Mouse (Mus musculus): ENCODE data around the gene Dynlt1a.
"Not testable (repeated sequence)": the region's sequence is repeated elsewhere in the genome, so short reads cannot be mapped to it uniquely, and the experiment has no call there.

The Dynlt1a gene

DNA sequence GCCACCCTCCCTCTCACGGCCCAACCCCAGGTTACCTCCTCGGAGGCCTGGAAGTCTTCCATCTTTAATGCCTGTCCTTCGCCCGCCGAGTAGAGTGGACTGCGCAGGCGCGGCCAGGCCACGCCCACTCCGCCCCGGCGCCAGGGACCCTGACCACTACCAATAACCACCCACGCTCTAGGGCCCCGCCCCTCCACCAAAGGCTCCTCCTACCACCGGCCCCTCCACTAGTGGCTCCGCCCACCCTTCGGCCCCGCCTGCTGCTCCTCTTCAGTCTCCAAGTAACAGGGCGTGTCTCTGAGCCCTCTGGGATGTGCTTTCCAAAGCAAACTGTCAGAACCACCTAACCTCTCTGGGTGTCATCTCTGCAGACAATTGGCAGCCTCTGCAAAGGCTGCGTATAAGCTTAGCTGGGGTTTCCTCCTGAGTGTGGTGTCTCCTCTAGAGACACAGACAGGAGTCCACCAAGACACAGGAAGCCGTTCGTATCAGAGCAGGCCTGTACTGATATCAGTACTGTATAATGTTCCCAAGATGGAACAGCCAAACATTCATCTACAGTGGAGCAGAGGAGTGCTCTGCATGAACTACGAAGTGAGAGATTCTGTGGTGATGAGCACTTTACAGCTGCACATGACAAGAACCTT, at the start of gene Dynlt1a:
TSS of gene Dynlt1a (minus strand) at position 162 of the 647 bp plus-strand sequence.
- peak; percentile 90 for DNase-seq (ENCODE audit: low read depth, low spot score)

DNA sequence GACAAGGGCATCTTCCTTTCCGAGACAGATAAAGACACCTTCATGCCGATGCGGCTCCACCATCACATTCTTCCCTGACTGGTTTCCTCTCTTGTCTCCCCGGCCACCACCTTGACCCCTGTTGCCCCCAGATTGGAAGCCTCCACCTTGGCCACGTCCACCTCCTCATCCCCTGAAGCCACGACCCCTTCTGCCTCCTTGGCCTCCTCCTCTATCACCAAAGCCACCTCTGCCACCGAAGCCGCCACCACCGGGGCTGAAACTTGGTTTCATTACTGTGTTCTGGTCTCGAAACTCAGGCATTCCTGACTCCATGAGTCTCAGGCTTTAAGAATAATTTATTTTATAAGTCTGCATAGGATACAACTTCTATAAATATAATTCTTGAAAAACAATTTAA, 38.0 kb upstream of the Dynlt1a start:
- not testable (repeated sequence) for DNase-seq (ENCODE audit: low read depth, low spot score)

DNA sequence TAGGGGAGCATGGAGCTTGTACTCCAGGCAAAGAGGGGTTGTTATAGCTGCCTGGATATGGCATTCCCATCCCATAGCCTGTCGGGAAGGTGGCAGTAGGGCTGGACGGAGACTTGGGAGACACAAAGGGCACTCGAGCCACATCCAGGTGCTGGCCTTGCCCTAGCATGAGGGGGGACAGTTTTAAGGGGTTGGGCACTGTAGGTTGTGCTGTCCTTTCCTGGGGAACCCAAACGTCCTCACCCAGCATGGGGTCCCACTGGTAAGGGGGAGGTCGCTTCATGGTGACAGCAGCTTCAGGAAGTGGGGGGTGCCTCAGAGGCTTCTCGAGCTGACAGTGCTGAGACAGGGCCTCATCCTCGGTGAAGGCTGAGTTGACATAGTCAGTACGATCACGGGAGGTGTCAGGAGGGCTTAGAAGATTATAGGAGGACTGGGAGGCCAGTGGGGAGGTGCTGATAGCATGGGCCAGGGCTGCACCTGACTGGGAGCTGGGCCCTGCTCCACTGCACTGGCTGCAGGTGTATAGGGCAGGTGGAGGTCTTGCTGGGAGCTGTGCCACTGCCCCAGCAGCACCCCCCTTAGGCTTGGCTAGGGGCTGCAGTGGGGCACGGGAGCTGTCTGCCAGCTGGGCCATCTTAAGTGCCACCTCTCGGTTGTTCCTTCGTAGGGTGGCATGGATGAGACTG, 25.4 kb upstream of the Dynlt1a start:
- DNase-seq (ENCODE audit: low read depth, low spot score), result not testable (repeated sequence)

DNA sequence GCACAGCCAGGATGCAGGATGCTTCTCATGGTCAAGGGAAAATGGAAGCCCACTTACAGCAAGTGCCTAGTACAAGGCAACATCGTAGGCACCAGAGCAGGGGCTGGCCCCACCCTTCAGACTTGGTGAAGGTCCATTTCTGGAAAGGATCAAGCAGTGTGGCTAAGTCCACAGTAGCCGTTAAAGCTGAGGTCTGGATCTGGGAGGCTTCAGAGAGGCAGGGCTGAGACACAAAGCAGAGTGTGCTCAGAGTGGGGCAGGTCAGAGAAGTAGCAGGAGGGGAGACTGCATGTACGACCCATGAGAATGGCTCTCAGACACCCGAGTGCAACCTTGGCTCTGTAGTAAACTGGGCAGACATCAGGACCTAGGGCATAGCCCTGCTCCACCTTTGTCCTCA, 11.7 kb upstream of the Dynlt1a start:
- DNase-seq (ENCODE audit: low read depth, low spot score), result not testable (repeated sequence)

DNA sequence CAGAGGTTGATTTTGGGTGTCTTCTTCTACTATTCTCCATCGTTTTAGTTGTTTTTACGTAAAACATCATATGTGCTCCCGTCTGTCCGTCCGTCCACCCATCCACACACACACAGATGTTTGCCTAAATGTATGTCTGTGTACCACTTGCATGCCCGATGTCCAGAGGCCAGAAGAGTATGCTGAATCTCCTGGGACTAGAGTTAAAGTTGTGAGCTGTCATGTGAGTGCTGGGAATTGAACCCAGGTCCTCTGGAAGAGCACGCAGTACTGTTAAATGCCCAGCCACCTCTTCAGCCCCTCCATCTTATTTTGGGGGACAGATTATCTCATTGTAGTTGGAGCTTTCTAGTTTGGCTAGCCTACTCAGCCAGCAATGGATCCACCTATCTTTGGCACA, 10.3 kb upstream of the Dynlt1a start:
- not testable (repeated sequence) for DNase-seq (ENCODE audit: low read depth, low spot score)

DNA sequence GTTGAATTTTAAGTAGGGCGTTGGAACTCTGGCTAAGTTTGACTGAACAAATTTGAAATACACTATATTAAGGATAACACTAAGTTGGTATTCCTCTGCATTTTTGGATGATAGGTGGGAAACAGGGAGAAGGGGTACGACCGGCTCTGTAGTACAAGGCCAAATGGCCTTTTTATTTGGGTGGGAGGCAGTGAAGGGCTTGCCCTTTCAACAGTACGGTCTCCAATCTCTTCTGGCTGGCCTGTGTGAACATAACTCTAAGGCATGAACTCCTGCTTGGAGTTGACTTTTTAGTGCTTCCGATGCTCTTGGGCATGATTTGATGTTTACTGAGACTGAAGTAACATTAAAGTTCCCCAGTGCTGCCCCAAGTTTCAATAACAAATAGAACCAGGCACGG, 8.2 kb upstream of the Dynlt1a start:
- DNase-seq (ENCODE audit: low read depth, low spot score), result not testable (repeated sequence)

DNA sequence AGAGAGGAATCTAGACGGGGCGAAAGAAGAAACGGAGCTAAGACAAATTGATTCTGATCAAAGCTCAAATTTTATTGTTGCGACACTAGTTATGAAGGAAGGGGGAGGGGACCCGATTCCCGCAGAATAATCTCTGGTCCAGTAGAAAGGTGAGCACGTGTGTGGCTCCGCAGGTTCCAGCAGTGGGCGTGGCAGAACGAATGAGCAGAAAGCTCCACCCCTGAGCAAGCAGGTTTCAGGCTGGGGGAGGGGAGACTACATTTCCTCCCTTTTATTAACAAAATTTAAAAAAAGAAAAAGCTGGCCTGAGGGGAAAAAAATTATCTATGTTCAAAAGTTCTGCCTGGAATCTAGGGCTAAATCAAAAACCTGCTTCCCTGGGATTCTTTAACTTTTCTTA, 7.7 kb upstream of the Dynlt1a start:
- not testable (repeated sequence) for DNase-seq (ENCODE audit: low read depth, low spot score)

DNA sequence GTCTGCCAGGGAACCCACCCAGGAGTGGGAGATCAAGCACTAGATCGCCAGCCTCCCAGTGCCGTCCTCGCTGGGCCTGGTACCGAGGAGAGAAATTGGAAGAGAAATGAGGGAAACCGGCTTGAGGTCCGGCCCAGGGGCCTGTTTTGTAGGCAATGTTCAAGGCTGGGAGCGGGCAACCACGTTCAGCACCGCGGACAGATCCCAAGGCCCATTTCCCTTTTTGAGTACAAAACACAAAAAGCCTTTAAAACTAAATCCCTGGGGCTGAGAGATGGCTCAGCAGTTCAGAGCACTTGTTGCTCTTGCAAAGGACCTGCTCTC, 4.4 kb upstream of the Dynlt1a start:
- not testable (repeated sequence) for DNase-seq (ENCODE audit: low read depth, low spot score)

DNA sequence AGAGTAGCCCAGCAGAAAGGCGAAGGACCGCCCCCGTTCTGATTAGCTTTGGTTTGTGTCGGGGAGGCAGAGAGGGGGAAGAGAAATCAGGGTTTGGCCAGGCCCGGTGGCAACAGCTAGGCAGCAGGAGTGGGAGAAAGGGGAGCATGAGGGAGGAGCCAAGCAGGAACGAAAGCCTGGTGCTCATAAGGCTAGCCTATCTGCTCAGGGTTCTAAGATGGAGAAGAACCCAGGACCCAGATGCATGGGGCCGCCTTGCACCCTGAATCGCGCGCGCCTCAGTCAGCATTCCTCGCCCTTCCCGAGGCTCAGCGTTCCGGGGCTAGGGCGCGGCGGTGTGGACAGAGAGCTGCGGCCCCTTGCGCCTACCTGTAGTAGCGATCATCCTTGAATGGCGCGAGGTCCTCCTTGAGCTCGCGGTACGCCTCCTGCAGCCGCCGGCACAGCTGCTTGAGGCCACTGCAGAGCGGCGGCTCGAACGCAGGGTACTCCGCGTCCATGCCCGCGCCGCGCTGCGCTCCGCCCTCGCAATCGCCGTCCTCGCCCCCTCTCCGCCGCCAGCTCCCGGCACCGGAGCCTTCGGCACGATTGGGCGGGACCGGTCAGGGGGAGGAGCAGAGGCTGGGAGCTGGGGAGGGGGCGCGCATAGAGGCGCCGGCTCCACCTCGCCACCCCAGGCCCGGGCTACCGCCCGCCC, 3.9 kb upstream of the Dynlt1a start:
- not testable (repeated sequence) for DNase-seq (ENCODE audit: low read depth, low spot score)

DNA sequence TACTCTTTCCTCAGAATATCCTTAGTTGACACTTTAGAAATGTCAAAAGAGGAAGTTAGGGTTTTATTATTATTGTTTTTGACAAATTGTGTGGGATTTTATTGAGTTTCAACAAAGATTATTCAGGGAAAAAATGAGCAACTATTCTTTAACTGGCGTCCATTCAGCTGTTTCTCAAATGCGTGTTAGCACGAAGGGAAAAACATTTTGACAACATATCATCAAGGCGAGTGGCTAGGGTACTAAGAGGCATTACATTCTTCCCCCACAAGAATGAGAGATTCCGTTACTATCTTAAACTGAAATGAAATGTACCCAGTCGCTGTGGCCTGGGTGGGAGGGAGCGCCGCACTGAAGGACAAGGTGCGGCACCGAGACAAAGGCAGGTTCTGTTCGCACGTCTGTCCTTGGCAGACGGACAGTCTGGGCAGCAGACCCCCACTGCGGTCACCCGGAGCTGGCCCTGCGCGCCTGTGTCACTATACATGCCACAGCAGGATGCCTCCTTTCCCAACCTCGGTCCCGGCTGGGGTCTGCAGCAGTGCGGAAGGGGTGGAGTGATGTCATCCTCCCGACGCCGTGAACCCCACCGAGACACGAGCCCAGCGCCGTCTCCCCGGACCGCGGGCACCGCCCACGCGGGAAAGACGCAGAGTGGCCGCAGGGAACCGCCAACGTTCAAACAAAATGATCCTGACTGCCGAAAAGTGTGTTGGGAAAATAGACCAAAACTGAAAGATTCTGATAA, 747 bp downstream of the Dynlt1a start:
- peak; percentile 33 for DNase-seq (ENCODE audit: low read depth, low spot score)

DNA sequence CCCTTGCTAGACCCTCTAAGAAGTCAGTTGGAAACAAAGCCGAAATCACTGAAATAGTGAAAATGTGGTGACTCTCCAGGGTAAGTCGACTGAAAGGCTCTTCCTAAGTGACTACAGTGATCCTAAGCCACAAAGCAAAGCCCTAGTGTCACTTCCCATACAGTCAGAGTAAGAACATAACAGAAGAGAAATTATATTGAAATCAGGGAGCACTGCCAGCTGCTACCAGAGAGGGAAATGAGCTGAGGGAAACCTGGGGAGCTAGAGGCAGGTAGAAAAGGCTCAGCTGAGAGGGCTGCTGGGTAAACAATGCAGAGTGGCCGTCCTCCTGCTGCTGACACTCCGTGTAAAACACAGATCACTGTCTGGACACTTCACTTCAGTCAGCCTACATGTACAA, 1.6 kb downstream of the Dynlt1a start:
- DNase-seq (ENCODE audit: low read depth, low spot score), result not testable (repeated sequence)

DNA sequence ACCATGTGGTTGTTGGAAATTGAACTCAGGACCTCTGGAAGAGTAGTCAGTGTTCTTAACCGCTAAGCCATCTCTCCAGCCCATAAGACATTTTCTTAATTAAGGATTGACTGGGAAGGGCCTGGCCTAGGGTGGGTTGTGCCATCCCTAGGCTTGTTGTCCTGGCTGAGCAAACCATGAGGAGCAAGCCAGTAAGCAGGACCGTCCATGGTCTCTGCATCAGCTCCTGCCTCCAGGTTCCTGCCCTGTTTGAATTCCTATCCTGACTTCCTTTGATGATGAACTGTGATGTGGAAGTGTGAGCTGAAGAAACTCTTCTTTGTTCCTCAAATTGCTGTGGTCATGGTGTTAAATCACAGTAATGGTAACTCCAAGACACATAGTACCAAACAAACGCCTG, 2.8 kb downstream of the Dynlt1a start:
- DNase-seq (ENCODE audit: low read depth, low spot score), result not testable (repeated sequence)

DNA sequence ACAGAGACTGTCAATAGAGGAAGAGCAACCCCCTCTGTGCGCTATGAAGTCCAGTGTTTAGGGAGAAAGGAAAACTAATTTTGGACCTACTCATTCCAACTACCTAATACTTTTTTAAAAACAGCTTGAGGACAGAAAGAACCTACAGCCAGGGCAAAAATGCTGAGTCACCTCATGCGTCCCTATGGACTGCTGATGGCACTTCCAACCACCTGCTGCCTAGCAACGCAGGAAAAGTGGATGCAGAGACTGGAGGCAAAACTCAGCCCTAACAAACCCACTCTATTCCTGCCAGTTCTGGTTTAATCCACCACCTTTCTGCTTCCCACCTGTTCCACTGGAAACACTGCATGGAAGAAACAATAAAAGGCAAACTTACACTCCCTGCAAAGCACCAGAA, 4.5 kb downstream of the Dynlt1a start:
- DNase-seq (ENCODE audit: low read depth, low spot score), result not testable (repeated sequence)

DNA sequence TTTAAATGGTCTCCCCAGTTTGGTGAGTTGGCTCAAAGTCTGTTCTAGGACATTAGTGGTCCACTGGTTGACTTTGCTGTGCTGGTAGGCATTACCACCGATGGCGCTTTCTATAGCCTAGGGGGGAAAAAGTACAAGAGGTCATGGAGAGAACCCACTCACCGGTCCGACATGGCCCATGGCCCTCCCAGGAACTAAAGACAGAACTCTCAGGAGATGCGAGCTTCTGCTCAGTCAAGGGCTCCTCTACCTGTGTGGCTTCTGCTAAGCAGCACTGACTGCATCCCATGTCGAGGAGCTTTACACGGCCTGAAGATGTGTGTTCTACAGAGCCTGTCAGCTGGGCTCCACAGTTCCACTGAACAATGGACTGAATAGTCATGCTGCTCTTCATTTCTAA, 5.6 kb downstream of the Dynlt1a start:
- not testable (repeated sequence) for DNase-seq (ENCODE audit: low read depth, low spot score)

DNA sequence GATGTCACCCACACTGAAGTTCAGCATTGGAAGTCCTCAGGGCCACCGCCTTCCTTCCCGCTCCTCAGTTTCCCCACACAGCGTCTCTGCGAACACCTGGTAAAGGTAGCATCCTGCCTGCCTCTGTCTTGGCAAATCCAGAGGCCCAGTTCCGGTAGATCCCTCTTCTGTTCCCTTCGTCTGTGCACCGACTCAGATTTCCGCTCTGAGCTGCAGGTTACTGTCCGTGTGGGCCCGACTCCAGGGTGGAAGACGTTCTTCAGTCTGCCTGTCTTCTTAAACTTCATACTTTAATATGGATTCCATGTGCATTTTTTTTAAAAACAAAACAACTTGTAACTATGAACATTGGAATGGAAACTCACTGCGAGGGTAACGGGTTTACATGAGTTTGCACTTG, 10.8 kb downstream of the Dynlt1a start:
- not testable (repeated sequence) for DNase-seq (ENCODE audit: low read depth, low spot score)

DNA sequence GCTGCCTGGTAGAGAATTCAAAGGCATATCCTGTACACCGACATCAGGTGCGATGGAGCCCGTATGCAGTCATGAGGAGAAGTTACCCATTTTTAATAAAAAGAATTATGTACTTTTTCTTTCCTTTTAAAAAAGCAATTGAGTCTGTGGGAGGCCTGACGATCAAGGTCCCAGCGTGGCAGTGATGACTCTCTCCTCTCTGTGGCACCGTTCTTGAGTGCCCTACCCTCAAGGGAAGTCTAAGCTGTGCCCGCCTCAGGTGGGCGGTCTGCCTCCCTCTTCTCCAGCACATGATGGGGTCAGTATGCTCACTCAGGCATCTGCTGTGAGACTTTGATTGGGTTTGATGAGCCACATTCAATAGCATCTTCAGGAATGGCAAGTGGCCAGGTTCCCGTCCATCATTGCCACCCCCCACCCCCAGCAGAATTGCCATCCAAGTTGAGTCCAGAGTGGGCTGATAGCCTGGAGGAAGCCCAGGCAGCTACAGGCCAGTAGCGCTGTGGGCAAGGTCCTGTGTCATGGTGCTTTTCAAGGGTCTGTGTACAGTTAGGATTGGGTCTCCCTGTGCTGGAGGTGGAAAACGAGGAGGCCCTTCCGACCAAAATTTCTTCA, 11.5 kb downstream of the Dynlt1a start:
- DNase-seq (ENCODE audit: low read depth, low spot score), result not testable (repeated sequence)

DNA sequence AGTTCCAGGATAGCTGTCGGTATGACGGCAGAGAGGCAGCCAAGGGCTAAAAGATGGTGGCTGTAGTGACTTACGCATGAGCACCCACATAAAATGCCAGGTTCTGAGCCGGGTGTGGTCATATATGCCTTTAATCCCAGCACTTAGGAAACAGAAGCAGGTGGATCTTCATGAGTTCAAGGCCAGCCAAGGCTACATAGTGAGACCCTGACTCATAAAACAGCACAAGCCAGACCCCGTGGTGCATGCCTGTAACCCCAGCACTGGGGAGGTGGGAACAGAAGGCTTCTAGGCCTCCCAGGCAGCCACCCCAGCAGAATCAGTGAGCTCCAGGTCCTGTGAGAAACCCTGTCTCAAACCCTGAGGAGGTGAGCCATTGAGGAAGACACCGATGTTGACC, 12.4 kb downstream of the Dynlt1a start:
- not testable (repeated sequence) for DNase-seq (ENCODE audit: low read depth, low spot score)

DNA sequence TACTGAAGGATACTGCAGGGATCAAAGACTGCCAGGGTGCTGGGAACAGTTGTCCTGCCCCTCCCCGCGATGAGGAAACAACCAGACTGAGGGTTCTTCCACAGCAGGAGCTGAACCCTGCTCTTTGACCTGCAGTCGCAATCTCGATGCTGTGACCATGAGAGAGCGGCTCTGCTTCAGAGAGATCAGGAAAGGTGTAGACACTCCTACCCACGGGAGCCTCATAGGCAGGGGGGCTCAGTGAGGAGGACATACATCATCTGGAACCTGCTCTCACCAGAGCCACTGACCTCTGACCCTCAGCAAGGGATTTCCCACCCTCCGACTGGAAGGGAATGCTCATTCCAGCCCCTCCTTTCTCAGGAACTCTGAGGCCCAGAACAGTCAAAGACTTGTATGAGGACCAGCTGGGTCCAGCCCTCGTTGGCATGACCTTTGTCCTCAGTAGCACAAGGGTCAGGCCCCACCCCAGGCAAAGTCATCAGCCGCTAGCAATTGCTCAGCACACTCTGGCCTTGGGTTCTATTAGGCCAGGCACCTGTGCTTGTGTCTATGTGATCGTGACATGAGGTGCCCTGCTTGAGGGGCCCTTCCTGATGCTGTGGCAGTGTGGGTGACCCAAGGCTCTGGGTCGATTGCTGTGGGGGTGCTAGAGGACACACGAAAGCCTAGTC, 17.0 kb downstream of the Dynlt1a start:
- DNase-seq (ENCODE audit: low read depth, low spot score), result not testable (repeated sequence)

DNA sequence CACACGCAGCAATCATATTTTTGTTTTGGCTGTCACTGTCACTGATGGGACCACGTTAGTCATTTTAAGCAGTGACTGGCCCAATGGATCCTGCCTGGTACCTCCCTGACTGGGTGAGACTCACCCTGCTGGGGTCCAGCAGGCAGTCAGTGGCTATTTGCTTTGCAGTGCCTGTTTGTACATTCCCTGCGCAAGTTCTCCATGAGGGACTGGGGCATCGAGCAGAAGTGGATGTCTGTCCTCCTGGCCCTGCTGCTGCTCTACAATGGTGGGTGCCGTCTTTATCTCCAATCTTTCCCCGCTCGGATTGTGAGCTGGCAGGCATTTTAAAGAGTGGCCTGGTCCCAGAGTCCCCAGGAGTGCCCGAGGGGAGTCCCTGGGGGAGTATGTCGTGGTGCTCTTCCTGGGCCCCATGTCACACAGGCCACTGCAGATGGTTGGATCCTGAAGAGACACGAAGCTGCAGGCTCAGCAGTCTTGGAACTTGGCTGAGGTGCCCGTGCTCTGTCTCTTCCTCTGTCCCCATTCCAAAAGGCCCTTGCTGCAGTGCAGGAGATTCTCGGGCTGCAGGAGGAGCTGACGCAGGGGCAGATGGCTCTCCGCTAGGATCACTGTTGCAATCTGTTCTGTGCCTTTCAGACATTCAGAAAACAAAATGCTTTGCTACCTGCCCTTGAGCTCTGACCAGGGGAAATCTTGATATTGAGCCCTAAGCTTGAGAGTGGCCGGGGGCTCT, 20.1 kb downstream of the Dynlt1a start:
- not testable (repeated sequence) for DNase-seq (ENCODE audit: low read depth, low spot score)

DNA sequence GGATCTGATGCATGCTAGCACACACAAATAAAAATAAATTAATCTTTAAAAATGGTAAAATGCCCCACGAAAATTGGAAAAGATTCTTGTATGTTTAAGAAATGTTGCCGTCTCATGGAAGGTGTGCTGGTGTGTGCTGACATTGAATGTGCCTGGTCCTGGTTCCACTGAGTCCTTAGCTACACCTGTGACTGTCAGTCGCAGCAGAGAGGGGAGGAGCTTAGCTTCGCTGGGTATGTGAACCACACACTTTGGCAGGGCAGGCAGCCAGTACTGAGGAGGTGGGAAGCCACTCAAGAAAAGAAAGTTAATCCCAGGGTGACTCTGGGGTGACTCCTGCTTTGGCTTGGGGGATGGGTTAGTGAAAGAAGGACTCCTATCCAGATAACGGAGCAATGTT, 23.4 kb downstream of the Dynlt1a start:
- not testable (repeated sequence) for DNase-seq (ENCODE audit: low read depth, low spot score)

Data from mesoderm, embryonic 11.5 days (tissue).